Mouse (Mus musculus) right cerebral cortex, adult 18-20 months (tissue): Measurements from ENCODE around the gene Tsen34.
"Not testable (repeated sequence)": the region's sequence is repeated elsewhere in the genome, so short reads cannot be mapped to it uniquely, and the experiment has no call there.

Experiments
- DNase-seq: peaks from one replicate; pipeline ENCODE4 v3.0.0; 2022; ENCODE audit warnings: mixed read lengths

Tsen34 gene

GRCm38 (mm10) chr7:3692987-3693808 is 535 bp downstream of the Tsen34 start, which contains the start of gene Mboat7:
TSS of gene Mboat7 (minus strand) at chr7:3693523.
- peak; percentile 96 for DNase-seq

GRCm38 (mm10) chr7:3693809-3694075 is 1.1 kb downstream of the Tsen34 start:
- no peak for DNase-seq

GRCm38 (mm10) chr7:3694076-3694948 is 1.6 kb downstream of the Tsen34 start:
- DNase-seq: peak; percentile 54

GRCm38 (mm10) chr7:3694949-3695305 is 2.3 kb downstream of the Tsen34 start:
- DNase-seq: not testable (repeated sequence)

GRCm38 (mm10) chr7:3698471-3698870 is 5.8 kb downstream of the Tsen34 start:
- DNase-seq: peak; percentile 35

GRCm38 (mm10) chr7:3703148-3703878 is 10.7 kb downstream of the Tsen34 start:
- no peak for DNase-seq

GRCm38 (mm10) chr7:3703879-3704441 is 11.3 kb downstream of the Tsen34 start, which contains the start of gene Rps9:
TSS of gene Rps9 (plus strand) at chr7:3703993.
- DNase-seq: peak; percentile 97

GRCm38 (mm10) chr7:3704475-3704874 is 11.8 kb downstream of the Tsen34 start:
- DNase-seq: no peak

- DNase-seq: not testable (repeated sequence)
Measured at GRCm38 (mm10) chr7:3705461-3705860, 12.8 kb downstream of the Tsen34 start.

GRCm38 (mm10) chr7:3705911-3706310 is 13.2 kb downstream of the Tsen34 start:
- DNase-seq: no peak

GRCm38 (mm10) chr7:3706343-3706934 is 13.8 kb downstream of the Tsen34 start:
- DNase-seq: no peak

GRCm38 (mm10) chr7:3707027-3707426 is 14.4 kb downstream of the Tsen34 start:
- DNase-seq: no peak

GRCm38 (mm10) chr7:3707568-3708413 is 15.1 kb downstream of the Tsen34 start:
- DNase-seq: no peak

- DNase-seq: not testable (repeated sequence)
Measured at GRCm38 (mm10) chr7:3708447-3708980, 15.9 kb downstream of the Tsen34 start.

GRCm38 (mm10) chr7:3709000-3709399 is 16.3 kb downstream of the Tsen34 start:
- no peak for DNase-seq

- no peak for DNase-seq
Measured at GRCm38 (mm10) chr7:3712264-3712942, 19.7 kb downstream of the Tsen34 start.

- DNase-seq: no peak
Measured at GRCm38 (mm10) chr7:3715249-3715648, 22.6 kb downstream of the Tsen34 start.

GRCm38 (mm10) chr7:3720268-3720667 is 27.6 kb downstream of the Tsen34 start, which contains the start of gene Pirb:
TSS of gene Pirb (minus strand) at chr7:3720391.
- DNase-seq: not testable (repeated sequence)

- not testable (repeated sequence) for DNase-seq
Measured at GRCm38 (mm10) chr7:3725459-3725858, 32.8 kb downstream of the Tsen34 start.

- DNase-seq: not testable (repeated sequence)
Measured at GRCm38 (mm10) chr7:3732675-3733074, 40.0 kb downstream of the Tsen34 start.
